In the genomic region with DNA sequence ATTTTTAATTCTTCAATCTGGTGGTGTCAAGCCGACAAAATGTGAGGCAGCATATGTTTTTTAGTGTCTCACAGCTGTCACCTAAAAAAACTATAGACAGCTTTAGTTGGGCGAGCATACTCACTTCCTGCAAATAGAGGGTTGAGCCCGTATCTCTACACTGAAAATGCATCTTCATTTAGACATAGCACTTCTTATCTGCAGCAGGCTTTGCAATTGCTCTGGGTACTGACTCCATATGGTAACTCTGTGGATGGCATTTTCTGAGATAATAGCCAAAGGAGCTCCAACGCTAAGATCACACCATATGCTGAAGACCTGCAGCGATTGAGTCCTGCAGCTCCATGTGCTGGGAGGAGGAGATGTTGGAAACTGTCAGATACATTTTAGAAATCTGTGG, we compare ENCODE assay signal across 18 mouse cellular contexts. TPM values are rescaled to one million over a fixed set of nuclear protein-coding genes. Genes with fewer than 3 reads are reported as not detected.
DNase-seq lines count a peak whose midpoint lies in the region; ATAC-seq and TF ChIP-seq lines count a peak whose summit lies in the region.
"Had no signal": no experiment of that assay in that cellular context is flagged by ENCODE, and none has a peak within 500 bp of the region (broad histone marks: within the 10 kb centered on the region; RNA-seq: fewer than 3 reads in every experiment).

No protein-coding gene starts in this region.

- WGBS in hindbrain, postnatal 0 days = 72% methylated on average over 5 of the region's 5 CpGs
- WGBS in hindbrain, embryonic 11.5 days = 88% methylated on average over 5 of the region's 5 CpGs
- 75% methylated on average over 5 of the region's 5 CpGs for WGBS in heart, embryonic 10.5 days

- H3K4me3 ChIP-seq in hindbrain, postnatal 0 days (ENCODE audit: low read length) = no peak overlapping the region
- no peak overlapping the region for H3K4me3 ChIP-seq in hindbrain, embryonic 11.5 days (ENCODE audit: low read depth, low read length)
- H3K4me3 ChIP-seq in layer of hippocampus, adult 2 months = no peak overlapping the region
- H3K4me3 ChIP-seq in heart, embryonic 10.5 days = no peak overlapping the region
- H3K4me3 ChIP-seq: heart, embryonic 15.5 days; liver, embryonic 13.5 days had no signal

- DNase-seq in hindbrain, postnatal 0 days (ENCODE audit: low spot score) = peak; percentile 7
- DNase-seq in hindbrain, embryonic 11.5 days (ENCODE audit: low spot score) = no peak
- peak; percentile 7 to 11 for DNase-seq in cerebellum, adult 18-20 months
- peak; percentile 27 to 69 for DNase-seq in layer of hippocampus, adult 2 months (ENCODE audit: low spot score in 2 of 2)
- no peak for DNase-seq in gastrocnemius, postnatal 14 days
- no peak for DNase-seq in kidney, postnatal 4 days
- no peak for DNase-seq in heart, embryonic 10.5 days (ENCODE audit: low spot score)
- DNase-seq: gastrocnemius, postnatal 36 days; kidney, adult 2 months; liver, embryonic 13.5 days; lung, postnatal 14 days had no signal

- H3K27ac ChIP-seq in hindbrain, postnatal 0 days = no peak overlapping the region
- no peak overlapping the region for H3K27ac ChIP-seq in hindbrain, embryonic 11.5 days (ENCODE audit: low read depth, low read length)
- no peak overlapping the region for H3K27ac ChIP-seq in layer of hippocampus, adult 2 months
- no peak overlapping the region for H3K27ac ChIP-seq in heart, embryonic 10.5 days
- H3K27ac ChIP-seq: heart, embryonic 15.5 days; hindbrain, embryonic 14.5 days; liver, embryonic 13.5 days had no signal

- no peak for ATAC-seq in hindbrain, postnatal 0 days
- no peak for ATAC-seq in hindbrain, embryonic 11.5 days (ENCODE audit: low FRiP score)
- peak; percentile 37; the same call in 1 of the 2 replicates for ATAC-seq in megakaryocyte-erythroid progenitor cell, adult 5-6 weeks (replicated peaks; ENCODE audit: low FRiP score, low TSS enrichment, poor library complexity, severe bottlenecking)

- H3K9ac ChIP-seq in hindbrain, postnatal 0 days (replicated peaks; ENCODE audit: low read length) = no peak overlapping the region
- no peak overlapping the region for H3K9ac ChIP-seq in hindbrain, embryonic 11.5 days (ENCODE audit: low read depth, low read length)
- H3K9ac ChIP-seq: heart, embryonic 15.5 days; hindbrain, embryonic 14.5 days; liver, embryonic 13.5 days had no signal

- H3K9me3 ChIP-seq in hindbrain, postnatal 0 days (ENCODE audit: low read length) = no peaks in the 10 kb centered on the region
- H3K9me3 ChIP-seq in hindbrain, embryonic 11.5 days (ENCODE audit: control insufficient read depth, low read length) = no peaks in the 10 kb centered on the region
- no peaks in the 10 kb centered on the region for H3K9me3 ChIP-seq in heart, embryonic 10.5 days
- H3K9me3 ChIP-seq: G1E; heart, embryonic 15.5 days; liver, embryonic 13.5 days had no signal

- intact Hi-C loops in gastrocnemius, postnatal 14 days (cut with DNase I; ENCODE audit: low total_unique reads) = no loop called here

- H3K4me2 ChIP-seq in hindbrain, postnatal 0 days (ENCODE audit: low read depth, low read length) = no peak overlapping the region
- no peak overlapping the region for H3K4me2 ChIP-seq in hindbrain, embryonic 11.5 days (replicated peaks; ENCODE audit: low read depth, low read length)
- H3K4me2 ChIP-seq: heart, embryonic 15.5 days; hindbrain, embryonic 14.5 days; liver, embryonic 13.5 days; midbrain, embryonic 11.5 days had no signal

- no peaks in the 10 kb centered on the region for H3K36me3 ChIP-seq in hindbrain, postnatal 0 days (ENCODE audit: insufficient read depth, low read length)
- H3K36me3 ChIP-seq in hindbrain, embryonic 11.5 days (ENCODE audit: control insufficient read depth, insufficient read depth, low read length) = no peaks in the 10 kb centered on the region
- H3K36me3 ChIP-seq in heart, embryonic 10.5 days = no peaks in the 10 kb centered on the region
- H3K36me3 ChIP-seq: G1E; heart, embryonic 15.5 days; liver, embryonic 13.5 days had no signal

- no peaks in the 10 kb centered on the region for H3K4me1 ChIP-seq in hindbrain, postnatal 0 days (ENCODE audit: insufficient read depth, low read length)
- H3K4me1 ChIP-seq in hindbrain, embryonic 11.5 days (replicated peaks; ENCODE audit: control insufficient read depth, insufficient read depth, low read length) = no peaks in the 10 kb centered on the region
- H3K4me1 ChIP-seq in heart, embryonic 10.5 days = no peaks in the 10 kb centered on the region
- H3K4me1 ChIP-seq: heart, embryonic 15.5 days; liver, embryonic 13.5 days had no signal

- TF ChIP-seq CTCF in hindbrain, postnatal 0 days (IDR thresholded peaks at IDR 0.05; ENCODE audit: low read depth) = no peak
- TF ChIP-seq CTCF in layer of hippocampus, adult 2 months (conservative IDR thresholded peaks at IDR 0.05) = no peak

- no peaks in the 10 kb centered on the region for H3K27me3 ChIP-seq in hindbrain, postnatal 0 days (ENCODE audit: insufficient read depth, low read length)
- H3K27me3 ChIP-seq in hindbrain, embryonic 11.5 days (ENCODE audit: control insufficient read depth, insufficient read depth, low read length) = no peaks in the 10 kb centered on the region
- H3K27me3 ChIP-seq in heart, embryonic 10.5 days (ENCODE audit: insufficient read depth, poor library complexity, severe bottlenecking) = no peaks in the 10 kb centered on the region
- H3K27me3 ChIP-seq: heart, embryonic 15.5 days; liver, embryonic 13.5 days had no signal

RNA-seq across cellular contexts. Expression of a gene that starts 49.8 kb away (rescaled TPM):
- 14.0 and 16.6 TPM in 2 replicates for total RNA-seq in hindbrain, postnatal 0 days (2014; rRNA removed)
- 10.6 and 11.3 TPM in 2 replicates for polyA plus RNA-seq in hindbrain, postnatal 0 days (2015; fragmentation: Nextera tagmentation; extraction: Ambion mirVana)
- polyA plus RNA-seq in hindbrain, embryonic 11.5 days (2014; fragmentation: Nextera tagmentation; extraction: Ambion mirVana) = 1.5 and 1.9 TPM in 2 replicates
- 10 to 100 TPM in 1 of 2 experiments, 1 to 10 TPM in 1; 8.9 to 10.2 TPM for total RNA-seq in layer of hippocampus, adult 2 months (2021)
- total RNA-seq in megakaryocyte-erythroid progenitor cell, adult 5-6 weeks (2014; fragmentation: Nextera tagmentation) = not detected in 2 replicates
- total RNA-seq in megakaryocyte-erythroid progenitor cell, adult 5-6 weeks (2017) = 1.3 TPM in 1 of 2 replicates, not detected in the other
- total RNA-seq in gastrocnemius, postnatal 14 days (2021) = under 1 TPM; 0.21 to 0.38 TPM
- 0.15 and 0.16 TPM in 2 replicates for polyA plus RNA-seq in heart, embryonic 10.5 days (2016; fragmentation: Nextera tagmentation; extraction: Ambion mirVana)
- total RNA-seq: common myeloid progenitor, adult 5-6 weeks had no signal
- polyA plus RNA-seq: C2C12; G1E; kidney, adult 2 months had no signal

Comparison
In these comparisons a context has a peak if more than half of its experiments do, and no peak if none do; other contexts are left out.
1. DNase-seq: peak in hindbrain, postnatal 0 days (single experiment), cerebellum, adult 18-20 months (2 of 2) and layer of hippocampus, adult 2 months (2 of 2); none in hindbrain, embryonic 11.5 days (single experiment), gastrocnemius, postnatal 14 days (single experiment), kidney, postnatal 4 days (0 of 2) and heart, embryonic 10.5 days (single experiment).